Mouse (Mus musculus): ENCODE measurements around the gene Ttll2.
A peak's percentile ranks its signal among the peaks of the same experiment; 100 is the strongest.
"Not testable (repeated sequence)": the region's sequence is repeated elsewhere in the genome, so short reads cannot be mapped to it uniquely, and the experiment has no call there.

The Ttll2 gene

GRCm38 (mm10) chr17:7352596-7352995 is at the start of gene Ttll2:
Gene Ttll2, minus strand, starts transcription at chr17:7352696.
- not testable (repeated sequence) for DNase-seq (ENCODE audit: inconsistent ontology term)

GRCm38 (mm10) chr17:7399770-7400169 is 47.3 kb upstream of the Ttll2 start:
- not testable (repeated sequence) for DNase-seq (ENCODE audit: inconsistent ontology term)

GRCm38 (mm10) chr17:7398198-7398847 is 45.8 kb upstream of the Ttll2 start:
- DNase-seq (ENCODE audit: inconsistent ontology term) = not testable (repeated sequence)

- DNase-seq (ENCODE audit: inconsistent ontology term) = not testable (repeated sequence)
Measured at GRCm38 (mm10) chr17:7397079-7397478, 44.6 kb upstream of the Ttll2 start.

GRCm38 (mm10) chr17:7396288-7396687 is 43.8 kb upstream of the Ttll2 start:
- DNase-seq (ENCODE audit: inconsistent ontology term) = not testable (repeated sequence)

GRCm38 (mm10) chr17:7395671-7396070 is 43.2 kb upstream of the Ttll2 start:
- DNase-seq (ENCODE audit: inconsistent ontology term) = not testable (repeated sequence)

GRCm38 (mm10) chr17:7395116-7395515 is 42.6 kb upstream of the Ttll2 start:
- DNase-seq (ENCODE audit: inconsistent ontology term) = not testable (repeated sequence)

GRCm38 (mm10) chr17:7389898-7390297 is 37.4 kb upstream of the Ttll2 start:
- not testable (repeated sequence) for DNase-seq (ENCODE audit: inconsistent ontology term)

GRCm38 (mm10) chr17:7388958-7389356 is 36.5 kb upstream of the Ttll2 start:
- not testable (repeated sequence) for DNase-seq (ENCODE audit: inconsistent ontology term)

GRCm38 (mm10) chr17:7388341-7388957 is 36.0 kb upstream of the Ttll2 start:
- DNase-seq (ENCODE audit: inconsistent ontology term) = not testable (repeated sequence)

GRCm38 (mm10) chr17:7386016-7386415 is 33.5 kb upstream of the Ttll2 start:
- peak; percentile 11 for DNase-seq (ENCODE audit: inconsistent ontology term)

GRCm38 (mm10) chr17:7385364-7385763 is 32.9 kb upstream of the Ttll2 start, which contains the start of gene Unc93a2:
Gene Unc93a2, minus strand, starts transcription at chr17:7385464.
- DNase-seq (ENCODE audit: inconsistent ontology term) = not testable (repeated sequence)

GRCm38 (mm10) chr17:7383167-7384143 is 31.0 kb upstream of the Ttll2 start:
- not testable (repeated sequence) for DNase-seq (ENCODE audit: inconsistent ontology term)

- DNase-seq (ENCODE audit: inconsistent ontology term) = not testable (repeated sequence)
Measured at GRCm38 (mm10) chr17:7382711-7383110, 30.2 kb upstream of the Ttll2 start.

GRCm38 (mm10) chr17:7377907-7378306 is 25.4 kb upstream of the Ttll2 start:
- not testable (repeated sequence) for DNase-seq (ENCODE audit: inconsistent ontology term)

- not testable (repeated sequence) for DNase-seq (ENCODE audit: inconsistent ontology term)
Measured at GRCm38 (mm10) chr17:7376951-7377700, 24.6 kb upstream of the Ttll2 start.

- not testable (repeated sequence) for DNase-seq (ENCODE audit: inconsistent ontology term)
Measured at GRCm38 (mm10) chr17:7371879-7372278, 19.4 kb upstream of the Ttll2 start, which contains the start of gene Gm49630. Gene Gm49630, minus strand, starts transcription at chr17:7371979.

GRCm38 (mm10) chr17:7369401-7369800 is 16.9 kb upstream of the Ttll2 start:
- not testable (repeated sequence) for DNase-seq (ENCODE audit: inconsistent ontology term)

GRCm38 (mm10) chr17:7366676-7367374 is 14.3 kb upstream of the Ttll2 start:
- DNase-seq (ENCODE audit: inconsistent ontology term) = not testable (repeated sequence)

- not testable (repeated sequence) for DNase-seq (ENCODE audit: inconsistent ontology term)
Measured at GRCm38 (mm10) chr17:7366265-7366664, 13.8 kb upstream of the Ttll2 start.
